Mouse (Mus musculus) adrenal gland, adult 2 months (tissue): Measurements from ENCODE around the gene Kbtbd7. TPM values are rescaled to one million over a fixed set of nuclear protein-coding genes. Genes with fewer than 3 reads are reported as not detected.
"Not testable (repeated sequence)": the region's sequence is repeated elsewhere in the genome, so short reads cannot be mapped to it uniquely, and the experiment has no call there.

ENCODE experiments used
- DNase-seq: peaks from one replicate; pipeline ENCODE4 v3.0.0; 2021
- long read RNA-seq: library from polyadenylated mRNA; stranded (forward); transcript quantifications from one replicate; pipeline ENCODE4 v2.0.0, GENCODE M21; 2021
- polyA plus RNA-seq: library from polyadenylated mRNA; depleted of rRNA; stranded (reverse); fragments of >200 nt; gene quantifications from 2 replicates; pipeline ENCODE4 v1.2.3, GENCODE M21; 2012; rRNA removed
- total RNA-seq, 2 experiments: library from RNA; stranded (reverse); gene quantifications; 2 replicates each; pipeline ENCODE4 v1.2.3; 2021

Kbtbd7 gene
- total RNA-seq: 1 to 10 TPM; 6.0 to 9.1 TPM
- polyA plus RNA-seq: 4.7 and 6.1 TPM in 2 replicates
- long read RNA-seq, full-length matches to known transcripts: 4 of 4 reads
- long read RNA-seq, partial matches to known transcripts: 0 of 4 reads
- long read RNA-seq, other reads (novel, unspliced or antisense): 0 of 4 reads

- DNase-seq: peak; percentile 98
Measured at GRCm38 (mm10) chr14:79425979-79426729, at the start of gene Kbtbd7. Gene Kbtbd7, plus strand, starts transcription at chr14:79426511.

- DNase-seq: no peak
Measured at GRCm38 (mm10) chr14:79377041-79377440, 49.3 kb upstream of the Kbtbd7 start.

GRCm38 (mm10) chr14:79383120-79383519 lies 43.2 kb upstream of the Kbtbd7 start:
- DNase-seq: no peak

- DNase-seq: no peak
Measured at GRCm38 (mm10) chr14:79388304-79388703, 38.0 kb upstream of the Kbtbd7 start.

- DNase-seq: peak; percentile 46
Measured at GRCm38 (mm10) chr14:79389438-79390264, 36.7 kb upstream of the Kbtbd7 start.

GRCm38 (mm10) chr14:79390265-79390926 lies 35.9 kb upstream of the Kbtbd7 start, which contains the start of gene Naa16:
Gene Naa16, minus strand, starts transcription at chr14:79390778.
- peak; percentile 96 for DNase-seq

- no peak for DNase-seq
Measured at GRCm38 (mm10) chr14:79393289-79393688, 33.0 kb upstream of the Kbtbd7 start.

- DNase-seq: peak; percentile 49
Measured at GRCm38 (mm10) chr14:79394564-79394963, 31.7 kb upstream of the Kbtbd7 start.

GRCm38 (mm10) chr14:79397321-79398122 lies 28.8 kb upstream of the Kbtbd7 start, which contains the start of gene Mtrf1:
Gene Mtrf1, plus strand, starts transcription at chr14:79397772.
- DNase-seq: peak; percentile 74

GRCm38 (mm10) chr14:79407641-79408040 lies 18.7 kb upstream of the Kbtbd7 start:
- no peak for DNase-seq

- no peak for DNase-seq
Measured at GRCm38 (mm10) chr14:79409278-79409830, 17.0 kb upstream of the Kbtbd7 start.

GRCm38 (mm10) chr14:79410662-79411061 lies 15.6 kb upstream of the Kbtbd7 start:
- no peak for DNase-seq

- DNase-seq: no peak
Measured at GRCm38 (mm10) chr14:79413121-79413520, 13.2 kb upstream of the Kbtbd7 start.

GRCm38 (mm10) chr14:79420083-79420685 lies 6.1 kb upstream of the Kbtbd7 start:
- DNase-seq: no peak

- not testable (repeated sequence) for DNase-seq
Measured at GRCm38 (mm10) chr14:79426730-79427365, 537 bp downstream of the Kbtbd7 start.

- DNase-seq: no peak
Measured at GRCm38 (mm10) chr14:79434068-79434467, 7.8 kb downstream of the Kbtbd7 start.

- DNase-seq: no peak
Measured at GRCm38 (mm10) chr14:79440655-79441054, 14.3 kb downstream of the Kbtbd7 start.

- DNase-seq: no peak
Measured at GRCm38 (mm10) chr14:79441441-79441840, 15.1 kb downstream of the Kbtbd7 start.

GRCm38 (mm10) chr14:79444601-79445000 lies 18.3 kb downstream of the Kbtbd7 start:
- no peak for DNase-seq

- DNase-seq: no peak
Measured at GRCm38 (mm10) chr14:79445055-79445620, 18.8 kb downstream of the Kbtbd7 start.
